Mouse (Mus musculus) granulocyte monocyte progenitor cell, adult 5-6 weeks (primary cell): ENCODE results near the gene Srp68. TPM values are rescaled to one million over a fixed set of nuclear protein-coding genes. Genes with fewer than 3 reads are reported as not detected.
"Not testable (repeated sequence)": the region's sequence is repeated elsewhere in the genome, so short reads cannot be mapped to it uniquely, and the experiment has no call there.

Experiments used
- ATAC-seq: replicated peaks from 2 replicates; pipeline ENCODE4 v1.8.0; 2016; ENCODE audit warnings: mild to moderate bottlenecking, moderate TSS enrichment, inconsistent platforms; ENCODE audit not compliant: poor library complexity, severe bottlenecking
- total RNA-seq, 2 experiments: library from RNA; stranded (forward) in 1 of 2; stranded (reverse) in 1 of 2; fragments of 200-712, 200-1000 nt in 1 of 2; fragments of >200 nt in 1 of 2; fragmentation: Nextera tagmentation in 1 of 2; gene quantifications; 2 replicates each; pipeline ENCODE4 v1.2.3; 2014 to 2017

Srp68 gene
- total RNA-seq, 2 experiments from 2014 or later: 75.2 to 123 TPM

- no peak for ATAC-seq
Observed at GRCm38 (mm10) chr11:116283982-116284381, 10.0 kb upstream of the Srp68 start.

- ATAC-seq: 0 out of 2 replicates have a peak, but pooled peaks have one; percentile 11
Observed at GRCm38 (mm10) chr11:116282912-116283521, 9.0 kb upstream of the Srp68 start.

GRCm38 (mm10) chr11:116282089-116282488, 8.1 kb upstream of the Srp68 start:
- ATAC-seq: peak; percentile 48

- ATAC-seq: 0 out of 2 replicates have a peak, but pooled peaks have one; percentile 15
Observed at GRCm38 (mm10) chr11:116281671-116282070, 7.7 kb upstream of the Srp68 start.

GRCm38 (mm10) chr11:116280751-116281663, 7.0 kb upstream of the Srp68 start, which contains the start of gene Galr2:
Galr2 (plus strand) TSS chr11:116280939.
- ATAC-seq: peak; percentile 29

GRCm38 (mm10) chr11:116277184-116277583, 3.2 kb upstream of the Srp68 start:
- not testable (repeated sequence) for ATAC-seq

- ATAC-seq: peak; percentile 36; the same call in 1 of the 2 replicates
Observed at GRCm38 (mm10) chr11:116273469-116274044, 460 bp downstream of the Srp68 start.

GRCm38 (mm10) chr11:116272589-116273468, 1.2 kb downstream of the Srp68 start:
- no peak for ATAC-seq

- no peak for ATAC-seq
Observed at GRCm38 (mm10) chr11:116269560-116269959, 4.5 kb downstream of the Srp68 start.

GRCm38 (mm10) chr11:116268313-116268712, 5.7 kb downstream of the Srp68 start:
- ATAC-seq: no peak

- no peak for ATAC-seq
Observed at GRCm38 (mm10) chr11:116267637-116268036, 6.4 kb downstream of the Srp68 start.

- peak; percentile 84 for ATAC-seq
Observed at GRCm38 (mm10) chr11:116265850-116266249, 8.2 kb downstream of the Srp68 start.

GRCm38 (mm10) chr11:116265352-116265751, 8.7 kb downstream of the Srp68 start:
- ATAC-seq: peak; percentile 56

GRCm38 (mm10) chr11:116260259-116260658, 13.8 kb downstream of the Srp68 start:
- ATAC-seq: peak; percentile 42

- ATAC-seq: peak; percentile 15
Observed at GRCm38 (mm10) chr11:116259461-116259860, 14.6 kb downstream of the Srp68 start.

GRCm38 (mm10) chr11:116255982-116256675, 17.9 kb downstream of the Srp68 start:
- no peak for ATAC-seq

GRCm38 (mm10) chr11:116255090-116255981, 18.7 kb downstream of the Srp68 start:
- ATAC-seq: peak; percentile 34; the same call in 1 of the 2 replicates

- ATAC-seq: peak; percentile 86
Observed at GRCm38 (mm10) chr11:116254627-116255026, 19.4 kb downstream of the Srp68 start.
